Mouse (Mus musculus): ENCODE measurements around the gene Slc24a1.

- TF ChIP-seq CTCF (IDR thresholded peaks at IDR 0.05; ENCODE audit: control insufficient read depth, insufficient read depth, insufficient read length) (no peak), CEBPB (IDR thresholded peaks at IDR 0.05; ENCODE audit: low read depth) (no peak), MYOG (IDR thresholded peaks at IDR 0.05; ENCODE audit: control insufficient read depth, extremely low read depth, insufficient read length) (no peak)
Observed at GRCm38 (mm10) chr9:64918560-64918959, 32.8 kb downstream of the Slc24a1 start.

Data from C2C12 (cell line).